Mouse (Mus musculus): Measurements from ENCODE around the gene Bcl2l14.

Gene Bcl2l14

DNA sequence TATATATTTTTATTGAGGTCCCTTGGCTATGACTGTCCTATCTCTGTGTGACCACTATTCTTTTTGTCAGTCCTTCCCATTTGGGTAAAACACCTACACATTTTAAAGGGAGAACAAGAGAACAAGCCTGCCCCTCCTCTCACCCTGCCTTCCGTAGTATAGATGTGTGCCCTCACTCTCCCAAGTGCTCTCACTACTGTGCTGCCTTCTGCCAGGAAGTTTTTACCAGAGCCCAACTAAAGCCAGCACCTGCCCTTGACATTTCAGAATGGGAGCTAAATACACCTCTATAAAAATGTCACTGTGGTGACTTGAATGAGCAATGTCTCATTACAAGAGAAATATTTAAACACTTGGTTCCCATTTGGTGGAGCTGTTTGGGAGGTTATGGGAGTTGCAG lies 62.3 kb downstream of the Bcl2l14 start:
- H3K27me3 ChIP-seq (ENCODE audit: insufficient read depth, low read length): no peaks in the 10 kb centered on the region
- no peak overlapping the region for H3K4me3 ChIP-seq (replicated peaks; ENCODE audit: low read length)
- no peaks in the 10 kb centered on the region for H3K9me3 ChIP-seq (ENCODE audit: low read length)
- peaks cover 87% of the 10 kb centered on the region for H3K36me3 ChIP-seq (ENCODE audit: insufficient read depth, low read length)
- H3K4me1 ChIP-seq (replicated peaks; ENCODE audit: low read depth, low read length): no peaks in the 10 kb centered on the region
- TF ChIP-seq POU5F1 (IDR thresholded peaks at IDR 0.05; ENCODE audit: borderline replicate concordance, low read length): no peak
- no peak for TF ChIP-seq CTCF (conservative IDR thresholded peaks at IDR 0.05; ENCODE audit: low read length)
- TF ChIP-seq NANOG (IDR thresholded peaks at IDR 0.05; ENCODE audit: borderline replicate concordance, low read length): no peak

GRCm38 (mm10) chr6:134461175-134461574 lies 65.1 kb downstream of the Bcl2l14 start:
- H3K36me3 ChIP-seq (ENCODE audit: insufficient read depth, low read length): peaks cover 82% of the 10 kb centered on the region
- no peaks in the 10 kb centered on the region for H3K27me3 ChIP-seq (ENCODE audit: insufficient read depth, low read length)
- no peaks in the 10 kb centered on the region for H3K4me1 ChIP-seq (replicated peaks; ENCODE audit: low read depth, low read length)
- no peak for TF ChIP-seq CTCF (conservative IDR thresholded peaks at IDR 0.05; ENCODE audit: low read length)
- TF ChIP-seq NANOG (IDR thresholded peaks at IDR 0.05; ENCODE audit: borderline replicate concordance, low read length): no peak
- no peak for TF ChIP-seq POU5F1 (IDR thresholded peaks at IDR 0.05; ENCODE audit: borderline replicate concordance, low read length)
- no peaks in the 10 kb centered on the region for H3K9me3 ChIP-seq (ENCODE audit: low read length)
- H3K4me3 ChIP-seq (replicated peaks; ENCODE audit: low read length): no peak overlapping the region

DNA sequence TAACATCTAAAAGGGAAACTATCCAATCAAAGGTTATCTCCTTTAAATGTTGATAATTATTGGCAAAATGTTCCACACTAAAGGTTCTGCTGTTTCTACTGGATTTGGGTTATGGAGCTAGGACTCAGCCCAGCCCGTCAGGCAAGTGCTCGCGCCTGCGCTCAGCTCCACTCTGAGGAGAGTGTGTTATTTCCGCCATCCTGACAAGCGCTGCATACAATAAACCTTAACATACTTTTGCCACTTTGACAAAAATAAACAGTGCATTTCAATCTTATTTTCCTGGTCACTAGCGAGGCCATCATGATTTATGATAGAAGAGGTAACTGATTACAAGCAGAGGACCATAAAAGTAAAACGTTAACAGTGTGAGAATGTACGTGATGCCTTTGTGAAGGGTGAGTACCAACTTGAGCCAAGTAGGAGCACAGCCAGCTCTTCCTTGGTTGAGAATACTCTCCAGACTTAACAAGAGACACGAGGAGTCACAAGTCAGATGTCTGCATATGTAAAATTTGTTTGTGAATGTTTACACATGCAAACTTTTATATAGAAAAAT lies 70.6 kb downstream of the Bcl2l14 start:
- H3K9me3 ChIP-seq (ENCODE audit: low read length): no peaks in the 10 kb centered on the region
- peaks cover 66% of the 10 kb centered on the region for H3K36me3 ChIP-seq (ENCODE audit: insufficient read depth, low read length)
- H3K27me3 ChIP-seq (ENCODE audit: insufficient read depth, low read length): no peaks in the 10 kb centered on the region
- TF ChIP-seq POU5F1 (IDR thresholded peaks at IDR 0.05; ENCODE audit: borderline replicate concordance, low read length) (no peak), NANOG (IDR thresholded peaks at IDR 0.05; ENCODE audit: borderline replicate concordance, low read length) (no peak), CTCF (conservative IDR thresholded peaks at IDR 0.05; ENCODE audit: low read length) (no peak)
- H3K4me1 ChIP-seq (replicated peaks; ENCODE audit: low read depth, low read length): peaks cover 9% of the 10 kb centered on the region
- no peak overlapping the region for H3K4me3 ChIP-seq (replicated peaks; ENCODE audit: low read length)

- H3K36me3 ChIP-seq (ENCODE audit: insufficient read depth, low read length): peaks cover 63% of the 10 kb centered on the region
- no peaks in the 10 kb centered on the region for H3K27me3 ChIP-seq (ENCODE audit: insufficient read depth, low read length)
- H3K4me1 ChIP-seq (replicated peaks; ENCODE audit: low read depth, low read length): peaks cover 9% of the 10 kb centered on the region
- TF ChIP-seq CTCF (conservative IDR thresholded peaks at IDR 0.05; ENCODE audit: low read length) (no peak), POU5F1 (IDR thresholded peaks at IDR 0.05; ENCODE audit: borderline replicate concordance, low read length) (no peak), NANOG (IDR thresholded peaks at IDR 0.05; ENCODE audit: borderline replicate concordance, low read length) (no peak)
- H3K9me3 ChIP-seq (ENCODE audit: low read length): no peaks in the 10 kb centered on the region
- no peak overlapping the region for H3K4me3 ChIP-seq (replicated peaks; ENCODE audit: low read length)
Observed at GRCm38 (mm10) chr6:134469297-134469696, 73.2 kb downstream of the Bcl2l14 start.

GRCm38 (mm10) chr6:134470857-134471256 lies 74.7 kb downstream of the Bcl2l14 start:
- Histone ChIP-seq H3K36me3 (ENCODE audit: insufficient read depth, low read length) (peaks cover 59% of the 10 kb centered on the region), H3K9me3 (ENCODE audit: low read length) (no peaks in the 10 kb centered on the region), H3K27me3 (ENCODE audit: insufficient read depth, low read length) (no peaks in the 10 kb centered on the region), H3K4me1 (replicated peaks; ENCODE audit: low read depth, low read length) (peaks cover 9% of the 10 kb centered on the region), H3K4me3 (replicated peaks; ENCODE audit: low read length) (no peak overlapping the region)
- no peak for TF ChIP-seq POU5F1 (IDR thresholded peaks at IDR 0.05; ENCODE audit: borderline replicate concordance, low read length)
- no peak for TF ChIP-seq CTCF (conservative IDR thresholded peaks at IDR 0.05; ENCODE audit: low read length)
- no peak for TF ChIP-seq NANOG (IDR thresholded peaks at IDR 0.05; ENCODE audit: borderline replicate concordance, low read length)

GRCm38 (mm10) chr6:134473143-134473561 lies 77.0 kb downstream of the Bcl2l14 start:
- Histone ChIP-seq H3K36me3 (ENCODE audit: insufficient read depth, low read length) (peaks cover 51% of the 10 kb centered on the region), H3K27me3 (ENCODE audit: insufficient read depth, low read length) (no peaks in the 10 kb centered on the region), H3K4me1 (replicated peaks; ENCODE audit: low read depth, low read length) (peaks cover 9% of the 10 kb centered on the region), H3K4me3 (replicated peaks; ENCODE audit: low read length) (no peak overlapping the region), H3K9me3 (ENCODE audit: low read length) (no peaks in the 10 kb centered on the region)
- TF ChIP-seq NANOG (IDR thresholded peaks at IDR 0.05; ENCODE audit: borderline replicate concordance, low read length) (no peak), CTCF (conservative IDR thresholded peaks at IDR 0.05; ENCODE audit: low read length) (no peak), POU5F1 (IDR thresholded peaks at IDR 0.05; ENCODE audit: borderline replicate concordance, low read length) (no peak)

DNA sequence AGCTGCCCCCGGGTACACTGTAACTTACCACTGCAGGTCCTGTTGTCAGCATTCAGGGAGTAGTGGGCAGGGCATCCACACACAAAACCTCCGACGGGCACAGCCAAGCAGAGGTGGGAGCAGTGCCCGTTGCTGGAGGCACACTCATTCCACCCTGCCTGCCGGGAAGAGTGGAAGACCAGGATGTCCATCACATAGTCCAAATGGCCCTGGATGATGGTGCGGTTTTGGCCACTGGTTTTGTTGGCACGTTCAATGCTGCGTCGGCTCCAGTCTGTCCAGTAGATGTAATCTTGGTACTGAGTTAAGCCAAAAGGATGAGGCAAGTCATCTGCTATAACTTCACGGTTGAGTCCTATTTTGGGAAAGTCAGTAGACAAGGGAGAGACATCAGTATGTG lies 83.4 kb downstream of the Bcl2l14 start:
- TF ChIP-seq NANOG (IDR thresholded peaks at IDR 0.05; ENCODE audit: borderline replicate concordance, low read length): no peak
- Histone ChIP-seq H3K27me3 (ENCODE audit: insufficient read depth, low read length) (no peaks in the 10 kb centered on the region), H3K9me3 (ENCODE audit: low read length) (no peaks in the 10 kb centered on the region), H3K36me3 (ENCODE audit: insufficient read depth, low read length) (peaks cover 49% of the 10 kb centered on the region), H3K4me1 (replicated peaks; ENCODE audit: low read depth, low read length) (no peaks in the 10 kb centered on the region), H3K4me3 (replicated peaks; ENCODE audit: low read length) (no peak overlapping the region)

DNA sequence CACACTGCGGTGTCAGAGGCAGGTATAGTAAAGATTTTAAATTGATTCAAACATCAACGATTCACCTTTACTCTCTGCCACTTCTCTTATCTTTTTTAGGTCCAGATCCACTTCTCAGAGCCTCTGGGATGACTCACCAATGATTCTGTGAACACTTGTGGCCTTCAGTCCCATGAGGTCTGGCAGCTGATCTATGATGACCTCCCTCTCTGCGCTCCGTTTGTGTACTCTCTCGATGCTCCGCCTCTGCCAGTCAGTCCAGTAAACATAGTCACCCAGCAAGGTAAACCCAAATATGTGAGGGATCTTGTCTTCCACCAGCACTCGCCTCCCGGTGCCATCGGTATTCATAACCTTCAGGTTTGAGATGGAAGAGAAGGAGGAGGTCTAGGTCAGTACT lies 90.2 kb downstream of the Bcl2l14 start:
- Histone ChIP-seq H3K9me3 (ENCODE audit: low read length) (no peaks in the 10 kb centered on the region), H3K4me1 (replicated peaks; ENCODE audit: low read depth, low read length) (peaks cover 5% of the 10 kb centered on the region; the same call in 1 of the 2 replicates), H3K27me3 (ENCODE audit: insufficient read depth, low read length) (no peaks in the 10 kb centered on the region), H3K36me3 (ENCODE audit: insufficient read depth, low read length) (peaks cover 38% of the 10 kb centered on the region), H3K4me3 (replicated peaks; ENCODE audit: low read length) (no peak overlapping the region)
- TF ChIP-seq POU5F1 (IDR thresholded peaks at IDR 0.05; ENCODE audit: borderline replicate concordance, low read length): no peak
- TF ChIP-seq NANOG (IDR thresholded peaks at IDR 0.05; ENCODE audit: borderline replicate concordance, low read length): no peak
- no peak for TF ChIP-seq CTCF (conservative IDR thresholded peaks at IDR 0.05; ENCODE audit: low read length)
